Mouse (Mus musculus): ENCODE results near the gene Rsbn1l.

GRCm38 (mm10) chr5:20974690-20975089 is 18.5 kb upstream of the Rsbn1l start:
- TF ChIP-seq POLR2A (IDR thresholded peaks at IDR 0.05; ENCODE audit: borderline replicate concordance, insufficient read depth, low read length) (no peak), CTCF (IDR thresholded peaks at IDR 0.05; ENCODE audit: borderline replicate concordance, insufficient read depth, low read depth, low read length) (no peak)
